ENCODE assay signal across 18 mouse cellular contexts in genomic region chr5:140776968-140777367, GRCm38 (mm10). TPM values are rescaled to one million over a fixed set of nuclear protein-coding genes. Genes with fewer than 3 reads are reported as not detected.
DNase-seq lines count a peak whose midpoint lies in the region; ATAC-seq and TF ChIP-seq lines count a peak whose summit lies in the region.
"Had no signal": no experiment of that assay in that cellular context is flagged by ENCODE, and none has a peak within 500 bp of the region (broad histone marks: within the 10 kb centered on the region; RNA-seq: fewer than 3 reads in every experiment).

No protein-coding gene starts in this region.

- DNase-seq in kidney, postnatal 14 days: peak; percentile 46
- DNase-seq in kidney, adult 2 months: no peak
- no peak for DNase-seq in urinary bladder, postnatal 10 days (ENCODE audit: low spot score)
- DNase-seq: adrenal gland, postnatal 25 days; cerebellum, adult 9-11 months; gastrocnemius, postnatal 25 days; lung, embryonic 14.5 days; midbrain, embryonic 14.5 days had no signal

- H3K9me3 ChIP-seq in heart, embryonic 14.5 days (ENCODE audit: control insufficient read depth, low read length): no peaks in the 10 kb centered on the region
- H3K9me3 ChIP-seq in heart, embryonic 11.5 days (replicated peaks; ENCODE audit: control insufficient read depth, low read length): no peaks in the 10 kb centered on the region
- no peaks in the 10 kb centered on the region for H3K9me3 ChIP-seq in limb, embryonic 15.5 days
- H3K9me3 ChIP-seq: forebrain, embryonic 12.5 days; liver, embryonic 12.5 days had no signal

- peaks cover 11 to 48% of the 10 kb centered on the region in 2 experiments for H3K4me1 ChIP-seq in heart, embryonic 14.5 days (ENCODE audit: control insufficient read depth in 2 of 2, insufficient read depth in 2 of 2, low read length in 2 of 2)
- peaks cover 11% of the 10 kb centered on the region for H3K4me1 ChIP-seq in heart, embryonic 11.5 days (ENCODE audit: control insufficient read depth, insufficient read depth, low read length)
- H3K4me1 ChIP-seq in kidney, adult 2 months (ENCODE audit: control insufficient read depth, insufficient read depth, low read length): peaks cover under 1% of the 10 kb centered on the region; the same call in 1 of the 2 replicates
- peaks cover 29% of the 10 kb centered on the region for H3K4me1 ChIP-seq in limb, embryonic 15.5 days

- WGBS in heart, embryonic 14.5 days: 56% methylated on average over 9 of the region's 9 CpGs
- WGBS in heart, embryonic 11.5 days (ENCODE audit: insufficient replicate concordance): 68% methylated on average over 9 of the region's 9 CpGs
- 49% methylated on average over 9 of the region's 9 CpGs for WGBS in kidney, adult 2 months
- WGBS in limb, embryonic 15.5 days: 56% methylated on average over 9 of the region's 9 CpGs

- 0 out of 2 replicates have a peak overlapping the region, but pooled peaks have one; percentile 1 for H3K9ac ChIP-seq in heart, embryonic 14.5 days (ENCODE audit: low read length)
- no peak overlapping the region for H3K9ac ChIP-seq in heart, embryonic 11.5 days (ENCODE audit: low read depth, low read length)
- no peak overlapping the region for H3K9ac ChIP-seq in limb, embryonic 15.5 days
- H3K9ac ChIP-seq: forebrain, embryonic 12.5 days; liver, embryonic 12.5 days; lung, embryonic 14.5 days had no signal

- no peak for TF ChIP-seq POLR2A in kidney, adult 2 months (IDR thresholded peaks at IDR 0.05; ENCODE audit: low read depth, low read length)

- H3K27me3 ChIP-seq in heart, embryonic 14.5 days (ENCODE audit: control insufficient read depth, insufficient read depth, low read length): no peaks in the 10 kb centered on the region
- no peaks in the 10 kb centered on the region for H3K27me3 ChIP-seq in heart, embryonic 11.5 days (ENCODE audit: control insufficient read depth, insufficient read depth, low read length)
- H3K27me3 ChIP-seq in kidney, adult 2 months (replicated peaks; ENCODE audit: control insufficient read depth, insufficient read depth, low read length): no peaks in the 10 kb centered on the region
- no peaks in the 10 kb centered on the region for H3K27me3 ChIP-seq in limb, embryonic 15.5 days
- H3K27me3 ChIP-seq: forebrain, embryonic 12.5 days; liver, embryonic 12.5 days; Patski had no signal

- no peak for TF ChIP-seq CTCF in kidney, adult 2 months (conservative IDR thresholded peaks at IDR 0.05; ENCODE audit: insufficient read depth, insufficient read length, low read depth, low read length)

- peaks cover 43% of the 10 kb centered on the region for H3K36me3 ChIP-seq in heart, embryonic 14.5 days (ENCODE audit: control insufficient read depth, insufficient read depth, low read length)
- no peaks in the 10 kb centered on the region for H3K36me3 ChIP-seq in heart, embryonic 11.5 days (ENCODE audit: control insufficient read depth, insufficient read depth, low read length)
- H3K36me3 ChIP-seq in kidney, adult 2 months (ENCODE audit: control insufficient read depth, insufficient read depth, low read length): no peaks in the 10 kb centered on the region
- H3K36me3 ChIP-seq in limb, embryonic 15.5 days: peaks cover 31% of the 10 kb centered on the region

- no peak for ATAC-seq in heart, embryonic 14.5 days (ENCODE audit: insufficient number of reproducible peaks, insufficient read depth, low FRiP score, low read depth)
- ATAC-seq in heart, embryonic 11.5 days (replicated peaks; ENCODE audit: insufficient number of reproducible peaks, low FRiP score, low TSS enrichment): no peak
- 0 out of 2 replicates have a peak, but pooled peaks have one; percentile 7 for ATAC-seq in common myeloid progenitor, adult 5-6 weeks (replicated peaks; ENCODE audit: low read depth, poor library complexity, severe bottlenecking)
- no peak for ATAC-seq in limb, embryonic 15.5 days (ENCODE audit: insufficient number of reproducible peaks, low FRiP score, low TSS enrichment, low read depth)
- ATAC-seq: activated CD4-positive, CD25-positive, alpha-beta regulatory T cell, adult 4 months; hindbrain, embryonic 16.5 days; intestine, postnatal 0 days; liver, embryonic 12.5 days; Patski had no signal

- H3K27ac ChIP-seq in heart, embryonic 14.5 days (replicated peaks in 1 of 2; ENCODE audit: control insufficient read depth in 1 of 2, insufficient read depth in 1 of 2, low read depth in 2 of 2, low read length in 2 of 2): 0 out of 4 replicates have a peak overlapping the region, but pooled peaks of 1 of the 2 experiments have one; percentile 16
- H3K27ac ChIP-seq in heart, embryonic 11.5 days (ENCODE audit: low read depth, low read length): no peak overlapping the region
- no peak overlapping the region for H3K27ac ChIP-seq in kidney, adult 2 months (ENCODE audit: insufficient read depth, low read depth, low read length)
- peak overlapping the region; percentile 68 for H3K27ac ChIP-seq in limb, embryonic 15.5 days
- H3K27ac ChIP-seq: forebrain, embryonic 12.5 days; liver, embryonic 12.5 days had no signal

- no peak overlapping the region for H3K4me3 ChIP-seq in heart, embryonic 14.5 days (ENCODE audit: control insufficient read depth in 1 of 2, insufficient read depth in 1 of 2, low read depth in 1 of 2, low read length in 2 of 2)
- H3K4me3 ChIP-seq in heart, embryonic 11.5 days (ENCODE audit: low read depth, low read length): no peak overlapping the region
- no peak overlapping the region for H3K4me3 ChIP-seq in kidney, adult 2 months (ENCODE audit: insufficient read depth, low read depth, low read length)
- no peak overlapping the region for H3K4me3 ChIP-seq in limb, embryonic 15.5 days
- H3K4me3 ChIP-seq: forebrain, embryonic 12.5 days; liver, embryonic 12.5 days had no signal

- no peak overlapping the region for H3K4me2 ChIP-seq in heart, embryonic 14.5 days (ENCODE audit: low read length)
- no peak overlapping the region for H3K4me2 ChIP-seq in heart, embryonic 11.5 days
- H3K4me2 ChIP-seq in limb, embryonic 15.5 days: no peak overlapping the region
- H3K4me2 ChIP-seq: forebrain, embryonic 12.5 days; liver, embryonic 12.5 days; lung, embryonic 14.5 days had no signal

RNA-seq across cellular contexts. Expression of gene Amz1, which starts 53.0 kb away (rescaled TPM):
- 1.0 and 1.2 TPM in 2 replicates for polyA plus RNA-seq in heart, embryonic 14.5 days (2014; fragmentation: Nextera tagmentation; extraction: Ambion mirVana)
- polyA plus RNA-seq in heart, embryonic 11.5 days (2014; fragmentation: Nextera tagmentation; extraction: Ambion mirVana): 0.21 and 0.69 TPM in 2 replicates
- polyA plus RNA-seq in kidney, adult 2 months (2012; rRNA removed): 3.9 and 4.5 TPM in 2 replicates
- total RNA-seq in common myeloid progenitor, adult 5-6 weeks (2017): 0.10 and 2.4 TPM in 2 replicates
- 1.5 and 2.3 TPM in 2 replicates for polyA plus RNA-seq in limb, embryonic 15.5 days (2015; fragmentation: Nextera tagmentation; extraction: Ambion mirVana)

RNA-seq across cellular contexts. Expression of gene Gna12, which starts 53.3 kb away (rescaled TPM):
- polyA plus RNA-seq in heart, embryonic 14.5 days (2014; fragmentation: Nextera tagmentation; extraction: Ambion mirVana): 46.4 and 53.8 TPM in 2 replicates
- 33.1 and 34.0 TPM in 2 replicates for polyA plus RNA-seq in heart, embryonic 11.5 days (2014; fragmentation: Nextera tagmentation; extraction: Ambion mirVana)
- polyA plus RNA-seq in kidney, adult 2 months (2012; rRNA removed): 122 and 136 TPM in 2 replicates
- total RNA-seq in common myeloid progenitor, adult 5-6 weeks (2017): 29.5 and 36.4 TPM in 2 replicates
- polyA plus RNA-seq in limb, embryonic 15.5 days (2015; fragmentation: Nextera tagmentation; extraction: Ambion mirVana): 19.1 and 24.3 TPM in 2 replicates
